Mouse (Mus musculus): ENCODE measurements at regions not wholly inside any gene's neighbourhood (a gene's known extent, or its start where the extent isn't known, plus 50 kb on each side); places are given as distances from the start of the nearest gene placed in this dataset.

DNA sequence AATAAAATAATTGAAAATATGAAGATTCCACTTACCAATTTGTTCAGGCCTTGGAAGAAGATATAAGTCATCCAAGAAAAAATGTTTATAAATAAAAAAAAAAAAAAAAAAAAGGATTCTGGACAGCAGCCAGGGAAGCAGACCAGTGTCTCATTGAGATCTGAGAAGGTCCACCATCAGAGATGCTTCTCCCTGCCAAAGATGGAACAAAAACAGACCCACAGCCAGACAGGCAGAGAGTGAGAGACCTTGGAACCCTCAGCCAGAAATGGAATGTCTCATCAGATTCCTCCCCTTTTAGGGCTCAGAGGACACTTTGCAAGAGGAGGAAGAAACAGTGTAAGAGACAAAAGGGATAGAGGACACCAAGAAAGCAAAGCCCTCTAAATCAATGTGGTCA, 177.2 kb upstream of the Id4 start:
- DNase-seq (ENCODE audit: low spot score in 2 of 2) = no peak

GRCm38 (mm10) chr13:48094275-48095035, 166.6 kb upstream of the Id4 start:
- no peak for DNase-seq (ENCODE audit: low spot score in 2 of 2)

DNA sequence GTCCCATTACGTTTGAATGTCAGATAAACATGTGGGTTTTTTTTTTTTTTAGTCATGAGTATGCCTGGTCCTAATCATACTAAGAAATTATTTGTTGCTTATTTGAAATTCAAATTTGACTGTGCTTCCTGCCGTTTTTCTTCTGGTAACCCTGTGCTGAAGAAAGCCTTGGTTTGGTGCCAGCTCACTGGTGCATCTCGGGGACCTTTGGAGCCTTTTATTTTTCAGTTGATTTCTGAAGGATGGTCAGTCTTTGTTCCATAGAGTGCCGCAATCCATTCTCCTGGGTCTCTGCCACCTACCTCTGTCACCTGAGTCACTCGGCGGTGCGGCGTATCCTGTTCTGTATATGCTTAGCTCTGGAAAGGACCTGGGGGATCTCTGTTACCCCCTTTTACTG, 158.9 kb upstream of the Id4 start:
- DNase-seq (ENCODE audit: low spot score in 2 of 2) = no peak

DNA sequence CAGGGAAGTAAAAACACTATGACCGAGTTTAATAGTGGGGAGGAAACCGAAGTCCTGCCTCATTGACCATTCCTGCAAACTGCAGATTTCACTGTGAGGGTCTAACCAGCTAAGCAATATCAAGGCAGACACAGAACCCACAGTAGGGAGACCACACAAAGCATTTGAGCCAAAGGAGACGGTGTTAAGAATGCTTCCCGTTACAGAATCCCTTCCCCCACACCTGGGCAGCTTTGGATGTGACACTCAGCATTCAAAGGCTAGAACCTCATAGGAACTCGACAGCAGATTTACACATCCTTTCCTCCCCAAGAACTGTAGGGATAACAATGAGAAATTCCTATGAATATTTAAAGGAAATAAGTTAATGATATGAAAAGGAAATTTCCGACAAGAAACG, 158.5 kb upstream of the Id4 start:
- DNase-seq (ENCODE audit: low spot score in 2 of 2) = no peak

DNA sequence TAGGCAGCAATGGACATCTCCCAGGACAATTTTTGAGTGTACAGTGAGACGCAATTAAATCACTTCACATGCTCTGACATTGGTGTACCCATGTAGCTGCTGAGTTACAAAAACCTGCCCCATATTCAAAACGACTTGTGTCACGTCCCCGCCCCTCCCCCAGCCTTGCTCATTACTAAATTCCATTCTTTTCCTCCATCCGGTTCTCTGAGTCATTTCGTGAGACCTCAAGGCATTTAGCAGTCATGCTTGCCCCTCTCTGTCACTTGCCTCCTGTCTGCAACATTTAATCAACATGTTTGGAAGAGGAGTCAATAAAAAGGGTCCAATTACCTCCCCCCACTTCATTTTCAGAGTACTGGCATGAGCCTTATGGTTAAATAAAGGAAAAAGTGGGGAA, 156.3 kb upstream of the Id4 start:
- no peak for DNase-seq (ENCODE audit: low spot score in 2 of 2)

DNA sequence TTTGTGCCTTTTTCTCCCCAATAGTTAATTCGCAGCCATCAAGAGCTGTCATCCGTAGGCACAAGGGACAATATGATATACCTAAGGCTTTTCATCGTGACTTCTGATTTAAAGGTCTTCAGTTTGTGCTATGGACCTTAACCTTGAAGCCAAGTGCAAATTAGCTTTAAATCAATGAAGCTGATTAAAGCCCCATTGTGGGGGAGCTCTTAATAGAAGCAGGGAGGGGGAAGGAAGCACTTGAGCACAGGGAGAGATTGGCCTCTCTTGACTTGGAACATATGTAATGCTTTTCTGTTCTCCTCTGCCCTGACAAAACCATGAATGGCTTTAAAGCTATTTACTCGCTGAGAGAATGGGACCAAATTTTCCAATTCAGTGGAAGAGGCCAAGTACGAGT, 154.1 kb upstream of the Id4 start:
- no peak for DNase-seq (ENCODE audit: low spot score in 2 of 2)

- no peak for DNase-seq (ENCODE audit: low spot score in 2 of 2)
These were observed 145.1 kb upstream of the Id4 start for GRCm38 (mm10) chr13:48115890-48116289.

DNA sequence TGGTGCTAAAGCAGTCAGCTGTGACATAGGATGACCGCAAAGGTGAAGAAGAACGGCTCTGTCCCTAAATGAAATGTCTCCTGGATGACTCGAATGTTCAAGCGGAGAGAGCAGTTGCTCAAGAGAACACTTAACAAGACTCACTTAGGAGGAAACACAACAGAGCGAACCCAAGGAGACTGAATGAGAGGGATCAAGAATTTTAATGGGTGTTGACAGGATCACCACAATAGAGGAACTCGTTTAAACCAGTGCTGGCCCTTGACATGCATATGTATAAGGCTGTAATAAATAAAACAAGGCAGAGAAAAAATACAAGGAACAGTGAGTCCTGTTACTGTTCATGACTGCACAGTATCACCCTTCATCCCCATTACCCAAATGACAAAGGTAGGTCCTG, 134.4 kb upstream of the Id4 start:
- no peak for DNase-seq (ENCODE audit: low spot score in 2 of 2)

- DNase-seq (ENCODE audit: low spot score in 2 of 2) = peak; percentile 45 to 74
These were observed 130.3 kb upstream of the Id4 start for GRCm38 (mm10) chr13:48130724-48131123.

- DNase-seq (ENCODE audit: low spot score in 2 of 2) = no peak
These were observed 129.3 kb upstream of the Id4 start for GRCm38 (mm10) chr13:48131681-48132080.

- no peak for DNase-seq (ENCODE audit: low spot score in 2 of 2)
These were observed 115.1 kb upstream of the Id4 start for GRCm38 (mm10) chr13:48145976-48146375.

DNA sequence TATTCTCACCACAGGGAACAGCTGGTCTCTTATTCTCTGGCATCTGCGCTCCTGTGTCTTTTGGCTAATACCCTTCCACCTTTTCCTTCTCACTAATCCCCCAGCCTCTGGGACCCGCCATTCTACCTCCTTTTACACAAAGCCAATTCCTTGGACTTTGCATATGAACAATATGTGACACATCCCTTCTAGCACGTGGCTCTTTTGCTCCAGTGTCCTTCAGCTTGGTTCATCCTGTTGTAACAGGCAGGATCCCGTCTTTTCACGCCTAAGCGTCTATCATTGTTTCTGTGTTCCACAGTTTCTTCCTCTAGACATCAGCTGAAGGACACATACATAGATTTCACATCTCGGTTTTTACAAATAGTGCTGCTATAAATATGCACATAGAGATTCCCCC, 114.0 kb upstream of the Id4 start:
- no peak for DNase-seq (ENCODE audit: low spot score in 2 of 2)

DNA sequence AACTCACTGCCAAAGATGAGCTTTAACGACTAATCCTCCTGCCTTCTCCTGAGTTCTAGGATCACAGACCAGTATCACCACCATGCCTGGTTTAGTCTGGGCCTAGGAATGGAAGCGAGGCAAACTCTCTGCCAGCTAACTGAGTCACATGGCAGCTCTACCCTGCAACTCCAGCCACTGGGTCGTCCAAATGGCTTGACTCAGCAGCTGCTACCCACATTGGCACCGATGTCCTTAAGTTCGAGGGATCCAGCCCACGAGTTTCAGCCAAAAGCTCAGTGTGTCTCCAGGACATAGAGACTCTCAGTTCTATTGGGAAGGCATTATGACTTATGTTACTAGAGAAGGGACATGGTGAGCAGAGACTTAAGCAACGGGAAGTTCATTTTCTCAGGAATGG, 107.8 kb upstream of the Id4 start:
- DNase-seq (ENCODE audit: low spot score in 2 of 2) = no peak

- DNase-seq (ENCODE audit: low spot score in 2 of 2) = no peak
These were observed 107.2 kb upstream of the Id4 start for GRCm38 (mm10) chr13:48153684-48154413.

DNA sequence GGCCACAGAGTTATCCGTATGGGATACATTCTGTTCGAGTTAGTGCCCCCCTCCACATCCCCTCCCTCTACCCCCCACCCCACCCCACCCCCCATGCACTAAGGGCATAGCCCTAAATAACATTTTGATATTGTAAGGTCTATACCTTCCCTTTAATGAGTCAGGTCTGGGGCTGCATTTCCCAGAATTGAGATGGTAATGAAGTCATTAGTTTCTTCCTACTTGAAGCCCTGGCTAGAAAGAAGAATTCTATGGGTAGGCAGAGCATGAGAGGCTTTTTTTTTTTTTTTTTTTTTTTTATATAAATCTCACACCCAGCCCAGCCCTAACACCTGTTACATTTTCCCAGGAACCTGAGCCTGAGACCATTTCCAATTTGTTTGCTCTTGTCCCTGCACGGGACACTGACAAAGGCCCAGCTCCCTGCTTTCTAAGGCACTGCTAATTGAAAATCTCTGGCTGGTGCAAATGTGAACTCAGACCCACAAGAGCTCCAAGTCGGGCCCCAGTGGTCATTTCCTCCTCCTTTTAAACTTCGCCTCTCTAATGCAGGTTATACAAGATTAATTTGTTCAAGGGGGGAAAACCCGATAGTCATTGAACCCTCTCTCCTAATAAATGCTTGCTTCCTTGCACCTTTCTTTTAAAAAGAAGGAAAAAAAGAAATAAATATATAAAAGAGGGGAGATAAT, 106.5 kb upstream of the Id4 start:
- DNase-seq (ENCODE audit: low spot score in 2 of 2) = no peak

- DNase-seq (ENCODE audit: low spot score in 2 of 2) = no peak
These were observed 101.8 kb upstream of the Id4 start for GRCm38 (mm10) chr13:48159020-48159910.

DNA sequence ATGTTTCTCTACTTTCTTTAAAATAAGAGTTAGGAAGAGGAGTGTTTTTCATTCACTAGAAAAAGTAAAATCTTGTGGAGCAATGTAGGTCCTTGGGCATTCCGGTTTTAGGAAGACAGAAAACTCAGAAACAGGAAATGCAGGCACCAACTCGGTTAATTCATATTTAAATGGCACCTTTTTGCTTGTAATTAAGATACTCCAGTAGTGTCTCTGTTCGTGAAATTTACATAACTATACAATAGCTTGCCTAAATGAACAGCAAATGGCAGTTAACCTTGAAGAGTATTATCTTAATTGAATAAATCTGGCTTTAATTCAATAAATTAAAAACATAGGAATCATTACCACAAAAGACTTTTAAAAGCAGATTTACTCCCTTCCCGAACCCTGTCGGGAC, 100.9 kb upstream of the Id4 start:
- no peak for DNase-seq (ENCODE audit: low spot score in 2 of 2)

DNA sequence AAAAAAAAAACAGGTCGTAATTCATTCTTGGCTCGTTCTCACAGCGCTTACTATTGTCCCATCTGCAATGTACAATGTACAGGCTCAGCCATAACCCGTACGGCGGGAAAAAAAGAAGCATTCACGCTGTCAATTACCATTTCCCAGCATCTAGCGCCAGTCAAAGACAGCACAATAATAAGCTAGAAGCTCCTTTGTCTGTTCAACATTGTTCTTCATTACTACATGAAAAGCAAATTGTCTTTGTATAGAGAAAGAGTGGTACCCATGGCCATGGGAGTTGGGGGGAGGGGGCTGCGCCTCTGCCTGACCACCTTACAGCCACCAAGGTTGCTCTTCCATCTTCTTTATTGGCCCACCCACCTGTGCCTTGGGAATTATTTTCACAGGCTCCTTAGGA, 99.7 kb upstream of the Id4 start:
- DNase-seq (ENCODE audit: low spot score in 2 of 2) = no peak

GRCm38 (mm10) chr13:48164586-48164985, 96.4 kb upstream of the Id4 start:
- DNase-seq (ENCODE audit: low spot score in 2 of 2) = no peak

GRCm38 (mm10) chr13:48165838-48166237, 95.2 kb upstream of the Id4 start:
- DNase-seq (ENCODE audit: low spot score in 2 of 2) = no peak

DNA sequence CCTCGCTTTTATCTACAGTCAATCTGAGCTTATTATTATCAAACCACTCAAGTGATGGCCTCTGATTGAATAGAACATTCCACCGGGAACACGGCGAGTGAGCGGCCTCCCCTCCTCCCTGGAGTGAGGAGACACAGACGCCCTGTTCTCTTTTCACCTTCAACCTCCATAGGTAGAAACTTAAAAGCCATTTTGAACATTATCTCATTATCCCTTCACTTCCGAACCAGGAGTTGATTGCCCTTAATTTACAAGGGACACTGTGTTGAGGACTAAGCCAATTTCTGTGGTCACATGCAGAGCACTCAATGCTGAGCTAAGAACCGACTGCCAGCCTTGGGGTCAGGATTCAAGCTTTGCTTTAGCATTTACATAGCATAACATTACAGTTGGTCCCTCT, 93.1 kb upstream of the Id4 start:
- no peak for DNase-seq (ENCODE audit: low spot score in 2 of 2)

Data from cerebellum, postnatal 4 days (tissue).